Mouse (Mus musculus) heart, postnatal 14 days (tissue): ENCODE results near the gene Fras1. TPM values are rescaled to one million over a fixed set of nuclear protein-coding genes. Genes with fewer than 3 reads are reported as not detected.
A peak's percentile ranks its signal among the peaks of the same experiment; 100 is the strongest.

Source experiments
- DNase-seq, 2 experiments: peaks; one replicate each; pipeline ENCODE4 v3.0.0; 2021 to 2022
- intact Hi-C: fragments of 180-260 bp; cut with DNase I; formaldehyde crosslinking; loops from one replicate; pipeline ENCODE4 v1.15.1; 2025
- total RNA-seq, 2 experiments: library from RNA; stranded (reverse); gene quantifications; 2 replicates each; pipeline ENCODE4 v1.2.3; 2021

Fras1 gene
- total RNA-seq, 2 experiments from 2014 or later: 3.5 to 5.4 TPM

GRCm38 (mm10) chr5:96635146-96635862, 261.5 kb downstream of the Fras1 start:
- DNase-seq: no peak
- intact Hi-C loops: no loop called here

GRCm38 (mm10) chr5:96635866-96636265, 262.1 kb downstream of the Fras1 start:
- intact Hi-C loops: no loop called here
- DNase-seq: peak in 1 of 2 experiments; percentile 16

DNA sequence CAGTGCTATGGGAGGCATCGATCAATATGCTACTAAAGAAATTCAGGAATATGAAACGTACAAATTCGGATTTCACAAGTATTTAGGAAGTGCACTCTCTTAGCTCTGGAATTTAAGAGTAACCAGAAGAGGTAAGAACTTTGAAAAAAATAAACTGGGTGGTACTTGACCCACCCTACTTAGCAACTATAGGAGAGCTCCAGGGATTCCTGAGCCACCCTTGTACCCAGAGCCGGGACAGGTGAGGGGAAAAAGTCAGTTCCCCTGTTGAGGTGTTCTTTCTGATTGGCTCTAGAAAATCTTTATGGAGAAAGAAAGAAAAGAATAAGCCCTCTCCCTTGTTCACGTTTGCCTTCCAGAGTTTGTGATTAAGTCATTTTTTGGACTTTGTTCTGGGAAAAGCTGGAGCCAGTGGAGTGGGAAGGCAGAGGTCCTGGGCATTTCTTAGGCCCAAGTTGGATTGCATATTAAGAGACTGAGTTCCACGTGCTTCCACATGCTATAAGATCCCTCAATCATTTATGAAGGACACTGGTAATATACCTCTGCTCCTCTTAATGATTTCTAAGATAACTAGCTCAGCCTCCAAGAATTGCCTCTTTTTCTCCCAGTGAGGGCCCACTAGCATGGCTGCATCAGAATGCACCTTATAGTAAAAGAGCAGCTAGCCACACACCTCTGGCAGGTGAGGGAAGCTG, 265.6 kb downstream of the Fras1 start:
- intact Hi-C loops: no loop called here
- no peak for DNase-seq

DNA sequence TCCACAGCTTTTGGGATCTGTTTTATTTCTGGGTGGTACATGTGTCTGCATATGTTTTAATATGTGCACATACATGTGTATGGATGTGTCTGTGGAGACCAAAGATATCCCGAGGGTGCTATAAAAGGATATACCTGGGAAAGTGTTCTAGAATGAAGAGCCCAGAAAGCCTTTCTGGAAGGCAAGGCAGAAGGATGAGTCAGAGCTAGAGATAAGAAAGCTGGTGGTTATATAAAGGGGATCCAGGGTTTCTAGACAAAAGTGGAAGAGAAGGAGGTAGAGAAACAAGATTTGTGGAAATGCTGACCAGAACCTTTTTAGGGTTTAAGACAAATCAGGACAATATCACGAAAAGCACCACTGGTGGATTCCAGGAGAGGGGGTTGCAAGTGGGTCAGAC, 267.5 kb downstream of the Fras1 start:
- intact Hi-C loops: no loop called here
- no peak for DNase-seq

DNA sequence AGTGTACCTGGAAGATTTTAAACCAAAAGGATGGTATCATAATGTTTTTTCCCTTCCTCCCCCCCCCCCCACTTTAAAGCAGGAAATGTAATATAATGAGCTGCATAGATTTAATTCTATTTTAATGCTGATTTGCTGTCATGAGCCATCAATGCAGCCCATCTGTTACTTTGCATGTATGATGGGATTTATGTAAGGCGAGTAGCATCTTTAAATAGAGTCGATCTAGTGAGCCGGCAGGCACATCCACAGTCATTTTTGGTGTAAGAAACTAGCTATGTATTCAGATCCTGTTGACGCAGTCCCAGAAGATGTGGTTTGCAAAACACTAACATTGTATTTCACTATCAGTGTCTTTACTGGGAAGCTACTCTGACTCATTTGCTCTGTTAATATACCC, 301.9 kb downstream of the Fras1 start:
- intact Hi-C loops: loop anchor here (2.0 to 5.0 kb wide), 3 partner anchors 298 to 408 kb away; no protein-coding TSS in a partner anchor
- no peak for DNase-seq

DNA sequence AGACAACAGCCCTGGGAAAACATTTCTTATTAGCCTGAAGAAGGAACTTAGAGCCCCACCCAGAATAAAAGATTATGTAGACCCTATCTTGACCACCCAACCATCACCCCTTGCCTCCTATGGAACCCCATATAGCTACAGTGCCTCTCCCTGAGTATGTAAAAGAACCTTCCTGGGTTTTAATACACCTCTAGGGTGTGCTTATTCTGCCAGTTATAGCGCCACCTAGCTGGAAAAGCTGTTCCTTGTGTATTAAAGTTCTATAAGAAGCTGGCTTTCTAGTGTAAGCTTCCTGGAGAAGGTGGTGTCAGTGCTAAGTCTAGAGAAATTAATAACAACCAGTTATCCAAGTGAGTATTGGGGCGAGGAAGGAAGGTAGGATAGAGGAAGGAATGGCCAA, 303.7 kb downstream of the Fras1 start:
- DNase-seq: peak; percentile 6 to 59

GRCm38 (mm10) chr5:96681085-96681484, 307.3 kb downstream of the Fras1 start:
- no peak for DNase-seq
- intact Hi-C loops: no loop called here

More for the DNA sequence above, 303.7 kb downstream of the Fras1 start:
- intact Hi-C loops: loop anchor here (2.0 to 5.0 kb wide), 3 partner anchors 300 to 410 kb away; no protein-coding TSS in a partner anchor

DNA sequence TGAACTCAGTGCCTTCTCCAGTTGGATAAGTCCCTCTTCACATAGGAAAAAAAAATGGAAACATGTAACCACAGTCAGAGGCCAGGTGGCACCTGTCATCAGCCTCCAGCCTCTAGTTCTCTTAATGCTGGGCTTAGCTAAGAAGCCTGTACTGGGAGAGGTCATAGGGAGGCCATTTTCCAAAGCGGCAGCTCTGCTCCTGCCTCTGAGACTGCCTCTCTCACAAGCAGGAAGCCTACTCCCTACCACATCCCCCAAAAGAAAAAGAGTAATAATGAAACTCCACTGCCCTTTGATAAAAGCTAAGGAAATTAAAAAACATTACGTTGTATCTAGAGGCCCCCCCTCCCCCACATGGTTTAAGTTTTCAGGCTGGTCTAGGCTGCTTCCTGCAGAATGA, 309.0 kb downstream of the Fras1 start:
- no peak for DNase-seq
- intact Hi-C loops: no loop called here

DNA sequence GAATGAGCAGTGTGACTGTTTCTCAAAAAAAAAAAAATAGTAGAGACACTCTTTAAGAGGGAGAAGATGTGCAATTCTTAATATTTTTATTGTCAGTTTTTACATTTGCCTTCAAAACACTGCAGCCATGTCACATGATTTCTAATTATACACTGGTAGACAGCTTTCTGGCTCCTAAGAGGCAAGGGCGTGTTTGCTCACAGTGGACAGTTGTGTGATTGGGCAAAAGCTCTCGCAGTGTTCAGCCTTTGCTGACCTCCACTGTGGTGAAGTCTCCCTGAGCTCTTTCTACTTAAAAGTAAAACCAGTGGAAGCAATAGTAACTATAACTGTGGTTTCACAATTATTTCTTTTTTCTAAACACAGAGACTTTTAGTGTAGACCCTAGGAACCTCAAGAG, 315.1 kb downstream of the Fras1 start:
- intact Hi-C loops: no loop called here

DNA sequence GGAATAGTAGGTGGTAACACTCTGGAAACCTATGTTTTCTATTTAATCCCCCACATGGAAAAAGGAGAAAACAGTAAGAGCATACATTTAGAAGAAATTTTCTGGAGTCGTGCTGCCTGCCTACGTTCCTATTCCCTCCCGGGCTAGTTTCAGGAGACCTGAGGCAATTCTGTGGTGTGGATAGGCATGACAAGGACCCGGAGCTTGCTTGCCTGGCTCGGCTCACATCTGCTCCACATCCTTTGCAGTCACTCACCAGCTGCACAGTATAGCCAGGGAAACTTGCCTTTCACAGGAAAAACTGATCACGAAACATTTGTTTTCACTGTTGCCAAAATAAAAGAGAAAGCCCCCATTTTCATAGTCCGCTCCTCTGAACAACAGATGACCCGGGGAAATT, 325.2 kb downstream of the Fras1 start:
- no peak for DNase-seq

More for the DNA sequence above, 315.1 kb downstream of the Fras1 start:
- DNase-seq: no peak

GRCm38 (mm10) chr5:96702706-96703625, 329.2 kb downstream of the Fras1 start:
- intact Hi-C loops: no loop called here
- DNase-seq: no peak

More for the DNA sequence above, 325.2 kb downstream of the Fras1 start:
- intact Hi-C loops: no loop called here

- intact Hi-C loops: no loop called here
- DNase-seq: no peak
Measured at GRCm38 (mm10) chr5:96708515-96708914, 334.8 kb downstream of the Fras1 start.

DNA sequence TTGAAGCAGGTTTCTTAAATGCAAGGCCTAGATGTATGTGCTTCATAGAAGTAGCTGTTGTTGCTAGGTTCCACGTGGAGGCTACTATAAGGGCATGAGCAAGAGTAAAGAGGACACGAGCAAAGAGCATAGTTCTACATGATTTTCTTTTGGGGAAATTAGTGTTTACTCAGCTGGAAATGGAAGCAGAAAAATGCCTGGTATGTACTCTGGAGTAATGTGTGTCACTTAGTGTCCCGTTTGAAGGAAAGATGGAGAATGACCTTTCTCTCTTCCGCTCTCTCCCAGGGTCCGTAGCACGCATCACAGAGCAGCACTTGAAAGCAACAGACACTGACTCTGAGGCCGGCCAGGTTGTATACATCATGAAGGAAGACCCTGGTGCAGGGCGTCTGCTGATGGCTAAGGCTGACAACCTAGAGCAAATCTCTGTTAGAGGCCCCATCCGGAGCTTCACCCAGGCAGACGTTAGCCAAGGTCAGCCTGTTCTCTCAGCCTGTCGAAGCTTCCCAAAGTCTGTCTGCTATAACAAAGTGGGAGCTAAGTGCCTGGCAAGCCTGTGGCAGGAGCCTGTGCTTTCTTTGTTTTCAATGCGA, 338.4 kb downstream of the Fras1 start:
- no peak for DNase-seq
- intact Hi-C loops: no loop called here

- DNase-seq: no peak
- intact Hi-C loops: no loop called here
Measured at GRCm38 (mm10) chr5:96712799-96713198, 339.0 kb downstream of the Fras1 start.

- intact Hi-C loops: no loop called here
- no peak for DNase-seq
Measured at GRCm38 (mm10) chr5:96716273-96717034, 342.7 kb downstream of the Fras1 start.

DNA sequence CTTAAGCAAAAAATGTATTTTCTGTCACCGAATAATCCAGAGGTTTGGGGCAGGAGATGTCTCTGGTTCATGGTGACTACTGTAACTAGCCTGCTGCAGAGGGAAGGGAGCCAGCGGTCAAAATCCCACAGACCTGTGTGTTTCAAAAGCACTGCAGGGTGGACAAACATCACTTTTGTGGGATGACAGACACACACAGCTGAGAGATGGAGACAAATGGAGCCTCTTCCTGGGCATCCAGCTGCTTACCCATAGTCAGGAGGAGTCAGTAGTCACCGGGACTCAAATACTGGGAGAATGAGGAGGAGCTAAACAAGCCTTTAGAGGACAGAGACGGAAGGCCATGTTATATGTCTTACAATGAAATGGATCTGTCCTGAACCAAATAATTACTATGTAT, 343.9 kb downstream of the Fras1 start:
- no peak for DNase-seq
- intact Hi-C loops: no loop called here

- intact Hi-C loops: no loop called here
- DNase-seq: no peak
Measured at GRCm38 (mm10) chr5:96718601-96719000, 344.8 kb downstream of the Fras1 start.

DNA sequence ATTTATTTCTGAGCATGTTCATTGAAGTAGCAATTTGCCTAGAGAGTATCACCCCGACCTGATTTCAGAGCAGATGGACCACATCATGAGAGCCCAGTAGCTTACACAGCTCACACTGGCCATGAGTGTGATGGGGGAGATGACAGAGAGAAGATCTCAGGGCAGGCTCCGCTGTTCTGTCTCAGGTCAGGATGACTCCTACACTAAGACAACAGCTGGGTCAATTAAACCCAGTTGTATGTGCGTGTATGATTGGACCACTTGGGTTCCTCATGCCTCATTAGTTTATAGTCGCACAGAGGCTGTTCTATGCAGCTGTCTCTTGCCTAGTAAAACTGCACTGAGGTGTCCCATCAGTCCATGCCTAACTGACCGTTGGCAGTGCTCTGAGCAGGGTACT, 345.5 kb downstream of the Fras1 start:
- intact Hi-C loops: no loop called here
- no peak for DNase-seq

DNA sequence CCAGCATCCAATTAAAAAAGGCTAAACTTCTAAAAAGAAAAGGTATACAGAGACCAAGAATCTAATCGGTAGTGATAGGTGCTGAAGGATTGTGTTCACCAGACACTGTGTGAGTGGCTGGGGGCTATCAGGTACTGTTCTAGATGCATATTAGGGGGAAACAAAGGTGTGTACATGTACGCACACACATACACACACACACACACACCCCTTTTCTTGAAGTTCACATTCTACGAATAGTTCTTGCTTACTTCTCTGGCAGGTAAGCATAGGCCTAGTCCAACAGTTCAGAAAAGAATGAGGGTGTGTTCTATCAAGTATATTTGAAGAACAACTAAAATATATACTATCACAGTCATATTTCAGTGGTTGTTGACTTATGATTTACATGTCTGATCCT, 348.9 kb downstream of the Fras1 start:
- intact Hi-C loops: no loop called here
- DNase-seq: no peak
